Mouse (Mus musculus): Measurements from ENCODE around the gene E130114P18Rik.

E130114P18Rik gene

GRCm38 (mm10) chr4:97611251-97611847, 166.5 kb downstream of the E130114P18Rik start:
- DNase-seq (ENCODE audit: low read depth in 2 of 2, low spot score in 2 of 2) = no peak

DNA sequence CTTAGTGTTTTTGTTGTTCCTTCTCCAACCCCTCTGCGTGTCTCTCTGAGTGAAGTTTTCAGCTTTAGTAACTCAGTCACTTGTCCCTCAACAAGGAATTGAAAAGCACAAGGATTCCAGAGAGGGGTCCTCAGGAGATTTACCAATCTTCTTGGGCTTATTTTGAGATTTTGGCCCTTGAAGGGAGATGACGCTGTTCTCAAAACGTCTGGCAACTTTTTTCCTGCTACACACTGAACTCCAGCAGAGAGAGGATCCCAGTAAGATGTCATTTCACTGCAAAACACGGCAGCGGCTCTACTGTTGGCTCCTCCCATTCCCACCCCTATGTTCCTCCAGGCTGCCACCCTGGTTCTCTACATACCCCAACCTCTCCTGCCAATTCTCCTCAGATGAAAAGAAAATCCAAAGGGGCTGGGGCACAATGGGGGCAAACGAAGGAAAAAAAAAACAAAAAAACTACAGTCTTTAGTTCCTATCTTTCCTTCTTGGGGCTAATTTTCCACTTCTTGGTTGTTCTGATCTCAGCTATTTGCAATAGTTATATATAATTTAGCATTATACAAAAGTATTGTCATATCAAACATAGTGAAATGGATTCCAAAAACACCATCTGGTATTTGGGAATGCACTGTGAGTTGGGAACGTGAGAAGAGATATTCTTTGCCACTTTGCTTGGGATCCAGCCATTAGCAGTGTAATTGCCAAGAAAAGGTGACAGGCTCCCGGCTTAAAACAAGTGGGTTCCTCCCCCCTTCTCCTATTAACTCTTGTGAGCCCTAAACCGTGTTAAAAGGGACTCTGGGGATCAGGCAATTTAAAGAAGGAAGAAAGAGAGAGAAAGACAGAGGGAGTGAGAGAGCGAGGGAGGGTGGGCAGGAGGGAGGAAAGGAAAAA, 167.8 kb downstream of the E130114P18Rik start:
- DNase-seq (ENCODE audit: low read depth in 2 of 2, low spot score in 2 of 2) = no peak

GRCm38 (mm10) chr4:97609329-97609728, 168.5 kb downstream of the E130114P18Rik start:
- DNase-seq (ENCODE audit: low read depth in 2 of 2, low spot score in 2 of 2) = no peak

GRCm38 (mm10) chr4:97608728-97609127, 169.2 kb downstream of the E130114P18Rik start:
- no peak for DNase-seq (ENCODE audit: low read depth in 2 of 2, low spot score in 2 of 2)

- no peak for DNase-seq (ENCODE audit: low read depth in 2 of 2, low spot score in 2 of 2)
Observed at GRCm38 (mm10) chr4:97608134-97608533, 169.7 kb downstream of the E130114P18Rik start.

DNA sequence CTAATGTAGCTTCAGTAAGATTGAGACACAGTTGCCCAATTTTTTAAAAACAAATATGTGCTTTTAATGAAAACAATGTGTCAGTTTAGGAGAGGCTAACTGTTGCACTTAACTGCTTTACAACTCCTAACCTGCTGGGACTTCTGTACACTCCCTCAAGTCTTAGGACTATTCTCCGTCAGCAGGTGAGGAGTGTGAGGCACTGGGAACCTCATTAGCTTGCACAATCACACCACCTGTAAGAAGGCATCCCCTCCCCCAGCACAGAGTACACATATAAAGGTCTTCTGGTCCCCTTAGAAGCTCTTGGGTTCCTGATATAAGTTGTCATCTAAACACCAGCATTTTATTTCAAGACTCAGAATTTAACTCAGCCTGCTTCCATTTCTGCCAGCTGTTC, 170.7 kb downstream of the E130114P18Rik start:
- DNase-seq (ENCODE audit: low read depth in 2 of 2, low spot score in 2 of 2) = no peak

GRCm38 (mm10) chr4:97606524-97606923, 171.4 kb downstream of the E130114P18Rik start:
- DNase-seq (ENCODE audit: low read depth in 2 of 2, low spot score in 2 of 2) = no peak

DNA sequence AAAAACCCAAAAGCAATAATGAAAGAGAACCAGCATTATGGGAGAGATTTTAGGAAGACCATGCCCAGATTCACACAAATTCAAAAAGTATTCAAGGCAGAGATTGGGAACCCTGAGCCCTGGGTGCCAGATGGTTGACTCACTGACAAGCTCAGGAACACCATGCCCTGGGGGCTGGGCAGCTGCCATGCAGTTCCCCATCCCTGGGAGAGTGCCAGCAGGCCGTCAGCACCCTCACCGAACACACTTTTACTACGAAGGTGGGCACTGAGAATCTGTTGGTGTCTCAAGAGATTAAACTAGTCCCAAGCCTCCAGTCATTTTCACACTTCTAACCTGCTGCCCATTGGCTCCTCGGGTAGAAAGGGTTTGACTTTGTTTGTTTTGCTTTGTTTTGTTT, 175.3 kb downstream of the E130114P18Rik start:
- DNase-seq (ENCODE audit: low read depth in 2 of 2, low spot score in 2 of 2) = no peak

DNA sequence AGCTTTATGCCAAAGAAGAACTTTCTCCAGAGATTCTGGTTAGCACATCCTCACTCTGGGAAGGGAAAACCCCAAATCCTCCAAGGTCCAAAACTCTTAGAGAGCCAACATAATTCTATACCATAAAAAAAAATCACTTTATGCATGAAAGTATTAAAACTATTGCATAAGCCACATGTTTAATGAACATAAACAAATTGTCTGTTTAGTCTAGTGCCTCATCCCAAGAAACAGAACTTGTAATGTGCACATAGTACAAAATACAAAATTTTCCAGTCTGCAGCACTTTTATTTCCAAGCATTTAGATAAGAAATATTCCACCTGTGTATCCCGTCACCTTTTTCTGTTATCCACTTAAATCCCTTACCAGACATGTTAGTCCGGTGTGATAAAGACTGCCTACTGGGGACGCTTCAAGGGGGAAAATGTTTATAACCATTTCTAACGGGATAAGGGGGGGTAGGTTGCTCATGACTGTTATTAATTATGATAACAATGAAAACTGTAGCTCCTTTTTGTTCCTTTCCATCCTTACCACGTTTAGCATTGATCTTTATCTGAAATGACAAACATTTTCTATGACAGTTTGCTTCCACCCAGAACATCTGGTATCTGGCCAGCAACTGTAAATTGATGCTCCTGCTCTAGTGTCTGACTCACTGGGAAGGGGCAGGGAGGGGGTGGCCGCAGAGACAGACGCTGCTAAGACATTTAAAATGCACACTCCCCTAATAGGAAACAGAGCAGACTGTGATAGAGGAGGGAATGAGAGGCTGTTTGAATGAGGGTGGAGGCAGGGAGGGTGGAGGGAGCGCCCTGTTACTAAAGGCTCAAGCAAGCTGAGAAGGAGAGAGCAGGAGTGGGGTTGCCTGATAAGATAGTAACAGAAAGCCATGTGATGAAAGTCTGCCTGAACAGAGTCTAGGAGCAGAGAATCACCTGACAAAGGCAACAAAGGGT, 176.7 kb downstream of the E130114P18Rik start:
- no peak for DNase-seq (ENCODE audit: low read depth in 2 of 2, low spot score in 2 of 2)

- DNase-seq (ENCODE audit: low read depth in 2 of 2, low spot score in 2 of 2) = no peak
Observed at GRCm38 (mm10) chr4:97597443-97597842, 180.4 kb downstream of the E130114P18Rik start.

GRCm38 (mm10) chr4:97596348-97596747, 181.5 kb downstream of the E130114P18Rik start:
- DNase-seq (ENCODE audit: low read depth in 2 of 2, low spot score in 2 of 2) = no peak

GRCm38 (mm10) chr4:97593869-97594268, 184.0 kb downstream of the E130114P18Rik start:
- DNase-seq (ENCODE audit: low read depth in 2 of 2, low spot score in 2 of 2) = no peak

DNA sequence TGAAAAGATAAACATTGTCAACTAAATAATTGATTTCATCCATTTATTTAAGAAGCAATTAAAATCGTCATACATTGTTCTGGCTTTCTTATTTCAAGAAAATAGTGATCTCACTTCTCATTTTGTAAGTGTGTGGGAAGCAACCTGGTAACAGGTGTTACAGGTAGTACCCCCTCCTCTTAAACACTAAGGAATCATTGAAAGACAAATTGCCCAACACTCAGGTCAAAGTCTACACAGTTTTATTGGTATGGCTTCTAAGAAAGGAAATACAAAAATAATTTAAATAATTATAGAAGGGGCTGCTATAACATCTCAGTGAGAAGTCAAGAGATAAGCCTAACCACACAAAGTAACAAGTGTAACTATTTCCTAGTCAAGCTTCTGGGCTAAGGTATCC, 188.1 kb downstream of the E130114P18Rik start:
- no peak for DNase-seq (ENCODE audit: low read depth in 2 of 2, low spot score in 2 of 2)

GRCm38 (mm10) chr4:97587412-97588010, 190.4 kb downstream of the E130114P18Rik start:
- DNase-seq (ENCODE audit: low read depth in 2 of 2, low spot score in 2 of 2) = no peak

DNA sequence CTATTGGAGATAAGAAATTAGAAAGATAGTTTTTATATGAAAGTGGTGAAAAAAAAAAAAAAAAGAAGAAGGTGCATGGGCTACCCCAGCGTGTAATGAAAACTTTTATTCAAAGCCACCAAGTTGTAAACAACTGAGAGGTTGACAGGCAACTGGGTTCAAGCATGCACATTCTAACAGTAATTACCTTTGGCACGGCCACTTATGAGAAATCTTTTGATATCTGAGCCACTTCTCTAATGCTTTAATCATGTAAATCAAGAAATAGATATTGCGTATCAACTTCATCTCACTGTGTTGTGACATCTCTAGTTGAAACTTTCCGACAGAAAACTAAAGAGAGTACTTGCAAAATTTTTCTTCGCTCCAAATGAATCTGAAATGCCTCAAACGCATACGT, 192.7 kb downstream of the E130114P18Rik start:
- DNase-seq (ENCODE audit: low read depth in 2 of 2, low spot score in 2 of 2) = no peak

- no peak for DNase-seq (ENCODE audit: low read depth in 2 of 2, low spot score in 2 of 2)
Observed at GRCm38 (mm10) chr4:97584445-97585130, 193.3 kb downstream of the E130114P18Rik start.

DNA sequence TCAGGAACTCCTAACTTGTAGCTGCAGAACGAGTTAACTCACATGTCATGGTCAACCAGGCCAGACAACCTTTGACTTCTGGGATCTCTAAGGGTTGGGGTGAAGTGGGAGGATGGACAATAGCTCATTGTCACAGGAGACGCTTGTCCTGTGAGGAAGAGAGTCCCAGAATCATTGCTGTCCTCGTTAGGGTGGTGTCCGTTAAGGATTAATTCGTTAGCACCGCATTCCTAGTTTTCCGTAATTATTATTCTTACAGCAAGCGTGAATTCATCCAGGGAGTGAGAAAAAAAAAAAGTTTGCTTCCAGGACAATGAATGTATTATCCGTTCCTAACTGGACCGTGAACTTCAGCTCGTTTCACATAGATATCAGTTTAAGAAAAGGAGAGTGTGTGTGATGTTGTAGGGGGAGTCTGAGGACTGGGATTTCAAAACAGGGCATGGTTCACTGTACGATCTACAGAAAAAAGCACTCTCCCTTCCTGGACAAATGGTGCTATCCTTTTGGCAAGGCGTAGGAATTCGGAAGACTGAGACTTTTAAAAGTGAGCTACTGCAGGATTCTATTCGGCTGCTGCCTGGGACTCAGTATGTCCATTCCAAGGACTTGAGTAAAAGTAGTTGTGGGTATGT, 195.0 kb downstream of the E130114P18Rik start:
- DNase-seq (ENCODE audit: low read depth in 2 of 2, low spot score in 2 of 2) = no peak

DNA sequence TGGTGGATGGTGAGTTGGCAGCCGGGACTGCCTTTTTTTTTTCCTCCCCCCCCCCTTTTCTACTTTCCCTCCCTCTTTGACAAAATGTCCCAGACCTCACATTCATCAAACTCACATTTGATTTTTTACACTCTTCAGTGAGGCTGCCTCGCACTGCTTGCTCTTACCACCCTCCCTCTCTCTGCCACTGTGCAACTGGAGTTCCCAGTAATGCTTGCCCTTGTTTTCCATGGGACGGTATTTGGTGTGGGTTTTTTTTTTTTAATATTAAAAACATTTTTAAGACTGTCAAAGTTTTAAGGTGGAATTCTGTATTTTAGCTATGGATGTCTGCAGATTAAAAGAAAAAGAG, 195.8 kb downstream of the E130114P18Rik start:
- DNase-seq (ENCODE audit: low read depth in 2 of 2, low spot score in 2 of 2) = no peak

DNA sequence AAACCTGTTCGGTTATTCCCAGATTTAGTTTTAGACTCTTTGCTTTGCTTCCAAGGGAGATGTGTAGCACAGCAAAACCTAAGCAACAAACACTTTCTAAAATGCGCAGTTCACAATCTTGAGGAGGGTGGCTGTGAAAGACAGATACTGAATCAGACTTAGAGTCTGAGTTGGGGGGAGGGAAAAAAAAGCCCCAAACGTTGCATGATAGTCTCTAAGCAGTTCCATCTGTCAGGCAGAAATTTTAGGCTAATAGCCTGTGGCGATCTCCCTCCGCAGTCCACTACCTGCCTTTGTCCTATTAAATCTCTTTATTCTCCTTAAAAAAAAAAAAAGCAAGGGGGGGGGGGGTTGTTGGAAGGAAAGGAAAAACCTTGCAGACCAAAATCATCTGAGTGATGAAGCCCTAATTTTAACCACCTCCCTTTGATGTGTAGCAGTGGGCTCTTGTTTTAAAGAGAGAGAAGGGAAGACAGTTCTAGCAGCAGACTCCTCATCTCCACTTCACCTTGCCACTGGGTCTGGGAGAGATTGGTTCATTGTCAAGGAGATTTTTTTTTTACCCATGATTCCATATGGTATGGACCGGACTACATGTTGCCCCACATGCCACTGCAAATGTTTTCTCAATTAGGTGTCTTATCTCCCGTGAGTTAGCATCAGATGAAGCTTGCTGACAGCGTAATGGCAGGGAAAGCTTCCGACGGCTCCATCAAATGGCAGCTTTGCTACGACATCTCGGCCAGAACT, 196.4 kb downstream of the E130114P18Rik start:
- DNase-seq (ENCODE audit: low read depth in 2 of 2, low spot score in 2 of 2) = no peak
